Mouse (Mus musculus) regulatory T cell (primary cell): ENCODE data around the gene Fgb.

Source experiments
- in situ Hi-C: fragments of 300-600 bp; cut with MboI, MseI; formaldehyde crosslinking; loops from one replicate; pipeline ENCODE4 v1.15.1; 2025; ENCODE audit warnings: high pct_unique_total_duplicates

The Fgb gene

DNA sequence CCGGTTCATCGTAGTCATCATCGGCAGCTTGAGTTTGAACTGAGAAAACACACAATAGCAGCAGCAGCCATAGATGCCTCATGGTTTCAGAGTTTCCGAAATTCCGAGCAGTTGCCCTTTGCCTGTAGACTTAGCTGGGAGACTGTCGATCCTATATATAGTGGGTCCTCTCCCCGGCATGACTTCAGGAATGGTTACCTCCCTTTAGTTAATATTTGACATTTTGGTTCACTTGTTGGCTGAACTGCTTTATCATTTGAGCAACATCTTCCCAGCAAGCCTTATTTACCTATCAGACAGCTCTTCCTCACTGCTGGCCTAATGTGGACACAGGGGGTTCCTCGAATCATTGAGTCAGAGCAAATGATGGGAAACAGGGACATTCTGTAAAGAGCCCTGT, at the start of gene Fgb:
Fgb (minus strand) TSS at position 184 of the 400 bp plus-strand sequence.
- in situ Hi-C loops, result loop anchor here (5.0 kb wide), 1 partner anchor 47 kb away; no protein-coding TSS in a partner anchor

DNA sequence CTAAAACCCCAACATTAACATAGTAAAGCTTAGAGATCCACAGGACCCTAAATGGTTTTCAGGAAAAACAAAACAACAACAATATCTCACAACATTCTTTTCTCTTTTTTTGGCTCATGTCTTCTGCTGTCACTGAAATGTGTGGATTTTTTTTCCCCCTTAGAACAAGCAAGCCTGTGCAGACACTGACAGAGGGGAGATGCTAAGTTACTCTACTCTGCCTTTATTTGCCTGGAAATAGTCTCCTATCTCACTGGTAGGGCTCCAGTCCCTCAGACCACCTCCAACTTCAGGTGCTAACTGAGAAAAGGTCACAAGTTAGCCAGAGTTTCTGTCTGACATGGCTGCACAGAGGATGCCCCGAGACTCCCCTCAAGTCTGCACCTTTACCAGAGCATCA, 49.5 kb upstream of the Fgb start:
- in situ Hi-C loops, result no loop called here

DNA sequence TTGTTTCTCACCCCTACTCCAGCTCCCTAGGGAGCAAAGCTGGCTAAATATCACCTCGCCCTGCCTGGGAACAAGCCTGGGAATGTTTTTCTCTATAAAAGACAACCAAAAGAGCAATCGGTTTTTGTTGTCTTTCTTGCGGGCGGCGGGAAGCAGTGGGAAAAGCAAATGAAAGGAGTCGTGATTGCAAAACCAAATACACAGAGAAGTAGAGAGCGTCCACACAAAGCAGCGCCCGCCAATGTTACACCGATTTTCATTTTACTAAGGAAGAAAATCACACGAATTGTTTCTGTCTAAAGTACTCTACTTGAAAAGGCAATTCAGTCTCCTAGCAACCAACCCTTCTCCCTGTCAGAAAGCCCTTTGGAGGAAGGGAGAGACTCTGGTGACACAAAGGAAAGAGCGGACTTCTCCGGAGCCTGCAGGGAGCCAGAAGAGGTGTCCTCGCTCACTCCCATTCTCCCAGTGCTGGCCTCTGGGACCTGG, 48.9 kb upstream of the Fgb start:
- in situ Hi-C loops, result no loop called here

DNA sequence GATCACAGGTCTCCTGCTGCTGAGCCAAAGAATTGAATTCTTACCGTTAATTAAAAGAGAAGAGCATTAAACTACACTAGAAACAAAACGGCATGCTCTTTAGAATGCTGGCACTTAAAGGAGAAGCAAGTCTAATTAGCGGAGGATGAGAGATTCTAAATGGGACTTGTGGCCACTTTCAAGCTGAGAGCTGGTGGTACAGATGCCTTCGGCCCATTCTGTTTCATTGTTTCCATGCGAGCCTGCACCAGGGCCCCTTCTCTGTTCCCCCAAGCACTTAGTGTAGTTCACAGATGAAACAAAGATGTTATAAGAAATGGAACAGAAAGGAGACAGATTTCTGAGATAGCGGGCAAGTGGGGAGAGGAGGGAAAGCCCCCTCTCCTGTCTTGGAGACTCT, 47.9 kb upstream of the Fgb start:
- in situ Hi-C loops, result no loop called here

DNA sequence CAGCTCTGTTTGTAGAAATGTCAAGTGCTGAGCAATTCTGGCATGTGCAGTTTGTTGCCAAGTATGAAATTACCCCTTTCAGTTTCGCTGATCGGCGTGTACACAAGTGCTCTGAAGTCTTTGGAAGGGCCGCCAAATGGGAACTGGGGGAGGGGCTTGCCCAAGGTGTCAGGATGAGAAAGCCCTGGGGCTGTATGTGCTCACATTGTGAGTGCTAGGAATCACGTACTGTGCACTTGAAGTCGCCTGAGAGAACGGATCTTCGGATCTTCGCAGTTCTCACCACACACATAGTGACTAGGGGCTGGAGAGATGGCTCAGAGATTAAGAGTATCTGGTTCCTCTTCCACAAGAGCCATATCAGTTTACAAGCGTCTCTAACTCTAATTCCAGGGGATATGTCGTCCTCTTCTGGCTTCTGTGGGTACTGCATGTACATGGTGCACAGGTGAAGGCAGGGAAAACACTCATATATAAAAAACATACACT, 30.9 kb upstream of the Fgb start:
- in situ Hi-C loops, result loop anchor here (5.0 kb wide), 1 partner anchor 78 kb away; no protein-coding TSS in a partner anchor

DNA sequence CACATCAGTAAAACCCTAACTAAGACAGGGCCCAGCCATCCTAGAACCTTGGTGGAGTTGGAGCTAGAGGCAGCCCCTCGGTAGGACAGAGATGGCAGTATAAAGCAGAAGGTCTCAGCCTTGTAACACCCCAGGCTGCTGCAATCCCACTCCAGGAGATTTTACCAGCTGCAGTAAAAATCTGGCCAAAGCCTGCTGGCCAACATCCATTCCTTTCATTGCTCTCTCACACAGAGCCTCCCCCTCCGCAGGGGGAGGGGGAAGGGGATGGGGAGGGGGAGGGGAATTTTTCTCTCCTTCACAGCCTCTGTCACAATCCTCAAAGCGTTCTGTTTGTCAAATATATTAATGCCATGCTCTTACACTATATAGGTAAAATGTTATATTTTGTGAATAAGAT, 26.9 kb upstream of the Fgb start:
- in situ Hi-C loops, result no loop called here

DNA sequence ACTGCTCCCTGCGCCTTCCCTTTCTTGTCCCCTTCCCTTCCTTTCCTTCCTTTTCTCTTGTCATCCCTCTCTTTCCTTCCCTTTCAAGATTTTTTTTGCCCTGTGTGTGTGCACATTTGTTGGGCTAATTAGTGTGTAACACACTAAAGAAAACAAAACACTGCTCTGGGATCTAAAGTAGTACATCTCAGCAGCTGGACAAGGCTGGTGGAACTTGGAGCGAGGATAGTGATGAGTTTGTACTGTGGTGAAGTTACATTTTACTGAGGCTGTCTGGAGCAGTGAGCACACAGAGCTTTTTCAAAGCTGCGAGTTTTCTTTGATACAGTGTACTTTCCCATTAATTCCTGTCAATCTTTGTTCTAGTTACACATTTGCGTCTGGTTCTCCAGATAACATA, 20.6 kb upstream of the Fgb start:
- in situ Hi-C loops, result no loop called here

DNA sequence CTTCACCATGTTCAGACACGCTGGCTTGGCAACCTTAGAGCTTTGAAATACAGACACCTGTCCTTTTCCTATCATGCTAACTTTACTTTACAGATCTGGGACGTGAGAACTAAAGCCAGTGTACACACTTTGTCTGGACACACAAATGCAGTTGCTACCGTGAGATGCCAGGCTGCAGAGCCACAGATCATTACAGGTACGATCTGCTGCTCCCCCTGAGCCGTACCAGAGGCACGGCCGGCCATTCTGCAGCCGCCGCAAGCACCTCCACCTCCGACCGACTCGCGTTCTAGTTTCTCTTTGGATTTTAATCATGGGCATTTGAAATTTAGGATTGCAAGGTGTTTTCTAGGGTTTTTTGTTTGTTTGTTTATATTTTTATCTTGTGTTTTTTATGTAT, 19.2 kb upstream of the Fgb start:
- in situ Hi-C loops, result loop anchor here (10.0 kb wide), 1 partner anchor 694 kb away; no protein-coding TSS in a partner anchor

DNA sequence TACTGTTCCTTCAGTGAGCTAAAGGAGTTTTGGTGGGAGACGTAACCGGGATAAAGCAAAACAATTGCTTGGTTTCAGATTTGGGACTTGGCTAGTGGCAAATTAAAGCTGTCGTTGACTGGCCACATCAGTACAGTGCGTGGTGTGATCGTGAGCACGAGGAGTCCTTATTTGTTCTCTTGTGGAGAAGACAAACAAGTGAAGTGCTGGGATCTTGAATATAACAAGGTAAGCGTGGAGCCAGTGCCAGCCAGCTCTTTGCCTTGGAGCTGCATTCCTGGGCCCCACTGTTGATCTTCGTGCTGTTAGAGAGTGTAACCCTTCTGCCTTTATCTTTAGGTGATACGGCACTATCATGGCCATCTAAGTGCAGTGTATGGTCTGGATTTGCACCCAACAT, 18.3 kb upstream of the Fgb start:
- in situ Hi-C loops, result loop anchor here (10.0 kb wide), 1 partner anchor 693 kb away; no protein-coding TSS in a partner anchor

DNA sequence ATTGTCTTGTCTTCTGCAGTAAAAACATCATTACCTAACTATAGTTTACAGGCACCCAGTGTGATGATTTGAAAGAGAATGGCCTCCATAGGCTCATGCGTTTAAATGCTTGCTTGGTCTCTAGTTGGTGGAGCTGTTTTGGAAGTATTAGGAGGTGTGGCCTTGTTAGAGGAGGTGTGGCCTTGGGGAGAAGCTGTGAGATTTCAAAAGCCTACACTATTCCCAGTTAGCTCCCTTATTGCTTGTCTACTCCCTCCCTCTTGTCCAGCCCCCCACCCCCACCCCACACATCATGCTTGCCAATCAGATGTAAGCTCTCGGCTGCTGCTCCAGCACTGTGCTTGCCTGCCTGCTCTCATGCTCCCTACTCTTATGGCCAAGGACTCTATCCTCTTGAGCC, 7.4 kb upstream of the Fgb start:
- in situ Hi-C loops, result no loop called here

DNA sequence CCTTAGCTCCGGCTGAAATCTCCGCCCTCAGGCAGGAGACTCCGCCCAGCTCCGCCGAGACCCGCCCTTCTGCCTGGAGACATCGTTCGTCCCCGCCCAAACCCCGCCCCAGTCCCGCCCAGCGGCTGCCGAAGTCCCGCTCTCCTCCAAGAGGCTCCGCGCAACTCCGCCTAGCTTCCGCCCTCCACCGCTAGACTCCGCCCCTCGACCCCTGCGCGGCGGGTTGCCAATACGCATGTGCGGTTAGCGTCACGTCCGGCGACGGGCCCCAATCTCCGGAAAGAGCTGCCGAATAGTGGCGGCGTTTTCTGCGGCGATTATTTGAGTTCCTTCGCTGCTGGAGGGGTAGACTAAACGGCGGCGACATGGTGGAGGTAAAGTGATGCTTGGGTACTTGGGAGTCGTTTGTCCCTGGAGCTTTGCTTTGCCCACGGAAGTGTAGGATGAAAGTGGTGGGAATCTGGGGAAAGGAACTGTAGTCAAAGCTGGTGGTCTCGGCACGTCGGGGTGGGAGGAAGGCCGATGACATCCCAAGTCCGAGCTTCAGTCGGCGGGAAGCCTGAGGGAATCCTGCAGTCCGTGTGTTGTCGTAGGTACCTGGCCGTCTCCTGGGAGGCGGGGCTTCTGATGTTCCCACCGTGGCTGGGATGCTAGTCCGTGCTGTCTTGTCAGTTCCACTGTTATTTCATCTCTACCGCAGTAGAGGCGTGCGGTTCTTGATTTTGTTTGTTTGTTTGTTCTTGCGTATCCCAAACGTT, 5.8 kb upstream of the Fgb start, which contains the start of gene Plrg1:
Plrg1 (plus strand) TSS at position 242 of the 758 bp plus-strand sequence.
- in situ Hi-C loops, result no loop called here

DNA sequence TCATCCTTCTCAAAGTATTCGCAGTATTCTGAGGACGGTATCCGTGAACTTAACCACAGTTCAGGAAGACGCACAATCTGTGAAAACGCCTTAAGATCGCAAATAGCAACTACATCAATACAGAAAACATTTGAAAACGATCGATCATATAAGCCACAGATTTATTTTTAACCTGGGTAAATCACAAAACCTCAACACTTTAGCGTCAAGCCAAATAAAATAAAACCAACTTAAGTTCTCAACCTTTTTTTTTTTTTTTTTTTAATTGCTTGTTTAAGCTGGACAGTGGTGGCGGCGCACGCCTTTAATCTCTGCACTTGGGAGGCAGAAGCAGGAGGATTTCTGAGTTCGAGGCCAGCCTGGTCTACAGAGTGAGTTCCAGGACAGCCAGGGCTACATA, 5.1 kb upstream of the Fgb start:
- in situ Hi-C loops, result loop anchor here (5.0 kb wide), 1 partner anchor 52 kb away; no protein-coding TSS in a partner anchor

DNA sequence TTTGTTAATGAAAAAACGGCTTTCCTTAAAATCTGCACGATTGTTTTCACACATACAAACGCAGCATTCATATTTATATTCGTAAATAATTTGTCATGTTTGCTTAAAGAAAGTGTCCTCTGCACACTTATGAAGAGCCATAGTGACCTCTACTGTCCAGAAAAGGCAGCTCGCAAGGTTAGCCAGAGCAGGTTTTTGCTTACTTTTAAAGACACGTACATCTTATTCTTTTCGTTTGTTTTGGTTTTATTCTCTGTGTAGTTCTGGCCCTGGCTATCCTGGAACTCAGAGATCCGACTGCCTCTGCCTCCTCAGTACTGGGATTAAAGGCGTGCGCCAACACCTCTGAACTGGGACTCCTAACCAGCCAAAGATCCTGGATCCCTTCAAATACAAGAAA, 4.1 kb upstream of the Fgb start:
- in situ Hi-C loops, result loop anchor here (5.0 kb wide), 1 partner anchor 51 kb away; no protein-coding TSS in a partner anchor

DNA sequence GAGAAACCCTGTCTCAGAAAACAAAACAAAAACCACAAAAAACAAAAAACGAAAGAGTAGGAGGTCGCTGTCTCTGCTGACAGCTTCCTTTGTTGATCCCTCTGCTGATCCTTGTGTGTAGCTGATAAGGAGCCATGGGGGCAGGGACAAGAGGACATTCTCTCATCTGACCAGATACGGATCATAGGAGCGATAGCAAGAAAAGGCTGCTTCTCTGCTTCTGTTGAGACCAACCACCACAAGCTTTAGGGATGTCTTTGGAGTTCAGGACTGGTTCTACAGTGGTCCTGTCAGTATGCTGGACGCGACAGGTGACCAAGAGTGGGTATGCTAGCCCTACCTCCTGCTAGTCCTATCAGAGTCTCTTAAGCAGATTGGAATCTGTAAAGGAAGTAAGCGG, 3.5 kb upstream of the Fgb start:
- in situ Hi-C loops, result loop anchor here (5.0 kb wide), 1 partner anchor 51 kb away; no protein-coding TSS in a partner anchor

DNA sequence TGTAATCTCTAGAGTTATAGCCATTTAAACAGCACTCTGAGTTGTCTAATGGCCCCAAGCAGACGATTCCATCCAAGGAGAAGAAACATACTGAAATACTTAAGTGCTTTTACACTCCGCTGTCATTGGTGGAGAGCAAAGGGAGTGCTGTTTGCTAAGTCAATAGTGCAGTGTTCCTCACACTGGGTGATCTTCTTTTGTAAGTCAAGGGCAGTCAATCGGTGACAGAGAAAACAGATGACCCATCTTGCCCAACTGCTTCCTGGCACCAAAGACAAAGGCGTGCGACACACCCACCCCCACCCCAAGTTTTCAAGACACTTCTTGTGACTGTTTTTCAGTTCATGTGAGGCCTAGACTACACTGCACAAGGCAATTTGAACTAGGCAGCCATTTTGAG, 2.4 kb upstream of the Fgb start:
- in situ Hi-C loops, result loop anchor here (5.0 kb wide), 1 partner anchor 50 kb away; no protein-coding TSS in a partner anchor

DNA sequence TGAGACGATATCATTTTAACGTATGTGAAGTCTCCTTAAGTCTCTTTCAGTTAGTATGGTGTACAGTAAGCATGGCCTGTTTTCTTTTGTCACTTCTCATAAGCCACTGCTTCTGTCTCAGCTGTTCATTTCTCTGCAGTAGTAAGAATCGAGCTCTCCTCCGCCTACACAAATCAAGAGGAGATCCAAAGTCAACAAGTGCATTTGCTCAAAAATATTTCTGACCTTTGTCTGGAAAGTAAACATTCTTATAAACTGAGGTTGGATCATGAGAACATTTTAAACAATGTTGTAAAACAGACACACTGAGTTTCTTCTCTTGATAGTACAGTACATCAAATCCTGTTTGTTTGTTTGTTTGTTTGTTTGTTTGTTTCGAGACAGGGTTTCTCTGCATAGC, 998 bp upstream of the Fgb start:
- in situ Hi-C loops, result loop anchor here (5.0 kb wide), 1 partner anchor 48 kb away; no protein-coding TSS in a partner anchor

DNA sequence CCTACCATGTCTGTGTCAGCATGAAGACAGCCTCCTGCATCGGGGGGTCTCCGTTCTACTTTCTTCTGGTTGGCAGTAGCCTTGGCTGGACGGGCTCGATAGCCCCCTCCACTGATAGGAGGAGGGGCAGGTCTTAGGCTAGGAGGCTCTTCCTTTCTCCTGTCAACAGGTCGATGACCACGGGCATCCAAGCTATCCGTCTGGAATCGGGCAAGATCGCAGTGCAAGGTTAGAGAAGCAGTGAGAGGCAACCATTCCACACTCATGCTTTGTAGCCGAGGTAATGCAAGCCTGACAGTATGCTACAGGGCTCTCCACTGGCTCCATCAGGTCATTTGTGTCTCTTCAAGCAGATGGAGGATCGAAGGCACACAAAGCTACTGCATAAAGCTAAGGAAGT, 3.0 kb downstream of the Fgb start:
- in situ Hi-C loops, result no loop called here

DNA sequence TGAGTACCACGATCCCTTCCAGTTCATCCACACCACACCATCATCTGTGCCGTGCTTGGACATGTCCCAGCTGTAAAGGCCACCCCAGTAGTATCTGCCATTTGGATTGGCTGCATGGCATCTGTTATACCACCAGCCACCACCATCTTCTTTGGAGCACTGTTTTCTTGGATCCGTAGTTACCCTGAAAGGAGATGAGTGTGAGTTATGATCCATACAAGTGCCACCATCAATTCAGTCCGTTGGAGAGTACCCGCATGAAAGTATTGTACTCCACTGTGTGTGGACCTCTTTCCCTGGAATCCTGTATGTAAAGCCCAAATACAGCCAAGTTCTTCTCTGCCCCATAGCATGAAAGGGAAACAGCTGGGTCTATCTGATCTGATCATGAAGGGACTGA, 7.2 kb downstream of the Fgb start:
- in situ Hi-C loops, result no loop called here

DNA sequence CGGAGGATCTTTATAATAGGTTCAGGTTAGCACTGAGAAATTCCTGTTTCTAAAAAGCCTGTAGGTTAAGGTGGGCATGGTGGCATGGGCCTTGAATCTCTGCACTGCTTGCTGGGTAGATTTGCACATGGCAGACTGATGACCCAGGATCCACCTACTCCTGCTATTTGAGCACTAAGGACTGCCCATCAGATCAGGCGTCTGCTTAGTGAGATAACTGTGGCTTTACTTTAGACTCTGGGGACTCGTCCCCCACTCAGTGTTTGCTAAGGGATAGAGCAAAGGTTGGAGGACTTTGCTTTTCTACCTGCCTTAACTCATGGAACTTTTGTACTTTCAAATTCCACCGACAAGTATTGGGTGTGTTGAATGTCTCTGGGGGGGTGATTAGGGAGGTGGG, 10.0 kb downstream of the Fgb start:
- in situ Hi-C loops, result no loop called here

DNA sequence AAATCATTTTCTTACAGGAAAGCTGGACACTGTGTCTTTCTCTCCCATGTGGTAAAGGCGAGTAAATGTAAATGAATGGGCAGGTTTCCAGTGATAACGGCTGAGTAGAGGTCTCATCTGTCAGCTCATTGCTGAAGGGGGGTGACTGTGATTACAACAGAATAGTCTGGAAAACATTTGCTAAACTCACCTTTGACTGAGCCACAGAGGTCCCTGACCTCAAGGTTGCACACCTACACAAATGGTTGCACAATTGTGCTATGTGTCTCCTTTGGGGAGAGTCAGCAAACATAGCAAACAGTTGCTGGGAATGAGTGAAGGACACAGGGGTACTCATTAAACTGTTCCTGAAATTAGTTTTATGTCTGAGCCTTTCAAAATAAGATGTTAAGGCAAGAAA, 10.8 kb downstream of the Fgb start:
- in situ Hi-C loops, result no loop called here

DNA sequence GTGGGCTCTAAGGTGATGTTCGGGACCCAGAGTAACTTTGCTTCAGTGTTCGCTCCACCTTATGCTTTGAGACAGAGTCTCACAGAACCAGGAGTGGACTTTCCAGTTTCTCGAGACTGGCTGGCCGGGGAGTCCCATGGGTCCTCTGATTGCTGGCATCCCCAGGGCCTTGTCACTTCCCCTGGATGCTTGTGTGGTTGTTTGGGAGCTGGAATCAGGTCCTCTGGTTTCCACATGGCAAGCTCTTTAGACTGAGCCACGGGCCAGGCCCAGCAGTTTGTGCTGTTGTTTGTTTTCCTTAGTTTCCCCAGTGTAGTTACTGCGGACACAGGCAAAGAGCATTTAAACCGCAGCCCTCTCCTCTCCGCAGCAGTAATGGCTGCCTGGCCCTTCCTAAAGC, 15.9 kb downstream of the Fgb start:
- in situ Hi-C loops, result no loop called here

DNA sequence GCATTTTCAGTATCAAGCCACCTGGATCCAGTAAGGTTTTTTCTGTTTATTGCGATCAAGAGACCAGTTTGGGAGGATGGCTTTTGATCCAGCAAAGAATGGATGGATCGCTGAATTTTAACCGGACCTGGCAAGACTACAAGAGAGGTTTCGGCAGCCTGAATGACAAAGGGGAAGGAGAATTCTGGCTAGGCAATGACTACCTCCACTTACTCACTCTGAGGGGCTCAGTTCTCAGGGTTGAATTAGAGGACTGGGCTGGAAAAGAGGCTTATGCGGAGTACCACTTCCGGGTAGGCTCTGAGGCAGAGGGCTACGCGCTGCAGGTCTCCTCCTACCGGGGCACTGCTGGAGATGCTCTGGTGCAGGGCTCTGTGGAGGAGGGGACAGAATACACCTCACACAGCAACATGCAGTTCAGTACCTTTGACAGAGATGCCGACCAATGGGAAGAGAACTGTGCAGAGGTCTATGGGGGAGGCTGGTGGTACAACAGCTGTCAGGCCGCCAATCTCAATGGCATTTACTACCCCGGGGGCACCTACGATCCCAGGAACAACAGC, 16.8 kb downstream of the Fgb start:
- in situ Hi-C loops, result no loop called here

DNA sequence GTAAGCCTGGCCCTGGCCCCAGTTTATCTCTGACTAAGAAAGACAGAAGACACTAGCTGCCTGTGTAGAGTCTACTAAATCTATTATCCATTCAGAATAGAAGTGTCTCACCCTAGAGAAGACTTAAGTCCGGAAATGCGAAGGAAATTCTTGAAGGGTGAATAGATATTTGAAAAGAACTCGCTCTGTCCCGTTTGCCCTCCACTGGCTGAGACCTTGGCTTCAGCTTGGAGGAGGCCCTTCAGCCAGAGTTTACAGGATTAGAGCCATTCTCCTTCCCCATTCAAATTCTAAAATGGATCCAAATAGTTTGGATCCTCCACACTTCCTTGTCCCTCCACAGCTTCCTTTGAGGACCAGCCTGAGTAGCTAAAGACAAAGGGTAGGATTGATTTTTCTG, 19.3 kb downstream of the Fgb start:
- in situ Hi-C loops, result no loop called here
